Mouse (Mus musculus) heart, embryonic 16.5 days (tissue): Measurements from ENCODE around the gene Styxl1. TPM values are rescaled to one million over a fixed set of nuclear protein-coding genes. Genes with fewer than 3 reads are reported as not detected.

ENCODE experiments used
- ATAC-seq: fragments of 200-750 bp; cut with Nextera tagmentation; replicated peaks from 2 replicates; pipeline ENCODE4 v1.8.0; 2017; ENCODE audit warnings: moderate number of reproducible peaks; ENCODE audit not compliant: insufficient read depth, low FRiP score; ENCODE audit errors: extremely low read depth
- H3K27ac ChIP-seq: fragments of 300-500 bp; sonication (generic); 2 replicates; pipeline ENCODE4 v1.5.1; 2014; ENCODE audit warnings: mild to moderate bottlenecking, low read length, control low read depth, moderate library complexity
- H3K27me3 ChIP-seq: fragments of 300-500 bp; sonication (generic); 2 replicates; pipeline ENCODE4 v1.6.1; 2014; ENCODE audit warnings: low read length, mixed read lengths; ENCODE audit not compliant: control insufficient read depth, insufficient read depth
- H3K36me3 ChIP-seq: fragments of 300-500 bp; sonication (generic); 2 replicates; pipeline ENCODE4 v1.6.1; 2014; ENCODE audit not compliant: control insufficient read depth, insufficient read depth
- H3K4me1 ChIP-seq: fragments of 300-500 bp; sonication (generic); 2 replicates; pipeline ENCODE4 v1.6.1; 2014; ENCODE audit warnings: low read length, mixed read lengths; ENCODE audit not compliant: control insufficient read depth, insufficient read depth
- H3K4me2 ChIP-seq: fragments of 300-500 bp; sonication (generic); 2 replicates; pipeline ENCODE4 v1.6.1; 2014; ENCODE audit warnings: low read depth, mild to moderate bottlenecking, control low read depth, low read length
- H3K4me3 ChIP-seq: fragments of 300-500 bp; sonication (generic); 2 replicates; pipeline ENCODE4 v1.5.1; 2014; ENCODE audit warnings: mild to moderate bottlenecking, control low read depth, low read length
- H3K9ac ChIP-seq: fragments of 300-500 bp; sonication (generic); 2 replicates; pipeline ENCODE4 v1.6.1; 2014; ENCODE audit warnings: low read length, control low read depth
- H3K9me3 ChIP-seq: fragments of 300-500 bp; sonication (generic); replicated peaks from 2 replicates; pipeline ENCODE4 v1.6.1; 2016; ENCODE audit warnings: low read length; ENCODE audit not compliant: control insufficient read depth
- WGBS: fragments of 180-500 bp; shearing (Covaris S2); extraction: QIAGEN DNeasy Blood & Tissue Kit; methylation state at CpG from one replicate; pipeline ENCODE4 v1.1.7; 2014; 5-methylcytosine and 5-hydroxymethylcytosine counted together
- polyA plus RNA-seq: library from polyadenylated mRNA; unstranded; fragments of >200 nt; fragmentation: Nextera tagmentation; extraction: Ambion mirVana; gene quantifications from 2 replicates; pipeline ENCODE4 v1.2.1, GENCODE M21; 2015

Gene Styxl1
- polyA plus RNA-seq, 1 experiment from 2014 or later: 0.56 TPM

- ATAC-seq: no peak
- Histone ChIP-seq H3K4me3 (no peak overlapping the region), H3K27me3 (no peaks in the 10 kb centered on the region), H3K4me1 (no peaks in the 10 kb centered on the region), H3K27ac (no peak overlapping the region), H3K9ac (no peak overlapping the region), H3K36me3 (peaks cover 63% of the 10 kb centered on the region), H3K9me3 (no peaks in the 10 kb centered on the region; the same call in 1 of the 2 replicates), H3K4me2 (no peak overlapping the region)
- WGBS: 90% methylated on average over 42 of the region's 42 CpGs
Measured at GRCm38 (mm10) chr5:135734057-135734680, 44.0 kb downstream of the Styxl1 start.

- Histone ChIP-seq H3K36me3 (peaks cover 65% of the 10 kb centered on the region), H3K27me3 (no peaks in the 10 kb centered on the region), H3K4me2 (no peak overlapping the region), H3K27ac (no peak overlapping the region), H3K9ac (no peak overlapping the region), H3K4me1 (no peaks in the 10 kb centered on the region), H3K9me3 (no peaks in the 10 kb centered on the region; the same call in 1 of the 2 replicates), H3K4me3 (no peak overlapping the region)
- ATAC-seq: no peak
- 85% methylated on average over 4 of the region's 4 CpGs for WGBS
Measured at GRCm38 (mm10) chr5:135733071-135733470, 45.1 kb downstream of the Styxl1 start.

- H3K27me3 ChIP-seq: no peaks in the 10 kb centered on the region
- peaks cover 65% of the 10 kb centered on the region for H3K36me3 ChIP-seq
- peaks cover 15% of the 10 kb centered on the region for H3K4me1 ChIP-seq
- H3K4me2 ChIP-seq: no peak overlapping the region
- H3K9ac ChIP-seq: no peak overlapping the region
- no peaks in the 10 kb centered on the region; the same call in 1 of the 2 replicates for H3K9me3 ChIP-seq
- no peak for ATAC-seq
- H3K27ac ChIP-seq: no peak overlapping the region
- no peak overlapping the region for H3K4me3 ChIP-seq
- 91% methylated on average over 16 of the region's 16 CpGs for WGBS
Measured at GRCm38 (mm10) chr5:135731322-135731721, 46.9 kb downstream of the Styxl1 start.

- Histone ChIP-seq H3K4me1 (peaks cover 19% of the 10 kb centered on the region), H3K4me2 (no peak overlapping the region), H3K9me3 (no peaks in the 10 kb centered on the region; the same call in 1 of the 2 replicates), H3K9ac (no peak overlapping the region), H3K27me3 (no peaks in the 10 kb centered on the region), H3K4me3 (no peak overlapping the region), H3K27ac (no peak overlapping the region), H3K36me3 (peaks cover 65% of the 10 kb centered on the region)
- 89% methylated on average over 10 of the region's 10 CpGs for WGBS
- ATAC-seq: no peak
Measured at GRCm38 (mm10) chr5:135730916-135731315, 47.3 kb downstream of the Styxl1 start.

GRCm38 (mm10) chr5:135730278-135730677 is 47.9 kb downstream of the Styxl1 start:
- H3K4me2 ChIP-seq: no peak overlapping the region
- H3K9me3 ChIP-seq: no peaks in the 10 kb centered on the region; the same call in 1 of the 2 replicates
- no peaks in the 10 kb centered on the region for H3K27me3 ChIP-seq
- WGBS: 96% methylated on average over 10 of the region's 10 CpGs
- H3K4me3 ChIP-seq: no peak overlapping the region
- H3K27ac ChIP-seq: no peak overlapping the region
- H3K4me1 ChIP-seq: peaks cover 25% of the 10 kb centered on the region
- no peak overlapping the region for H3K9ac ChIP-seq
- ATAC-seq: no peak
- H3K36me3 ChIP-seq: peaks cover 59% of the 10 kb centered on the region

GRCm38 (mm10) chr5:135729351-135729750 is 48.8 kb downstream of the Styxl1 start:
- Histone ChIP-seq H3K9me3 (no peaks in the 10 kb centered on the region; the same call in 1 of the 2 replicates), H3K36me3 (peaks cover 50% of the 10 kb centered on the region), H3K4me2 (no peak overlapping the region), H3K27ac (no peak overlapping the region), H3K27me3 (no peaks in the 10 kb centered on the region), H3K4me3 (no peak overlapping the region), H3K4me1 (peaks cover 34% of the 10 kb centered on the region), H3K9ac (no peak overlapping the region)
- ATAC-seq: no peak
- 88% methylated on average over 13 of the region's 13 CpGs for WGBS

GRCm38 (mm10) chr5:135728361-135728760 is 49.8 kb downstream of the Styxl1 start:
- WGBS: 87% methylated on average over 13 of the region's 13 CpGs
- no peaks in the 10 kb centered on the region for H3K9me3 ChIP-seq
- peaks cover 40% of the 10 kb centered on the region for H3K36me3 ChIP-seq
- H3K9ac ChIP-seq: no peak overlapping the region
- no peak overlapping the region for H3K4me3 ChIP-seq
- no peaks in the 10 kb centered on the region for H3K27me3 ChIP-seq
- H3K4me1 ChIP-seq: peaks cover 36% of the 10 kb centered on the region
- no peak for ATAC-seq
- H3K4me2 ChIP-seq: no peak overlapping the region
- no peak overlapping the region for H3K27ac ChIP-seq

GRCm38 (mm10) chr5:135727871-135728270 is 50.3 kb downstream of the Styxl1 start:
- no peak for ATAC-seq
- Histone ChIP-seq H3K4me1 (peaks cover 40% of the 10 kb centered on the region), H3K9me3 (no peaks in the 10 kb centered on the region), H3K27me3 (no peaks in the 10 kb centered on the region), H3K4me3 (no peak overlapping the region), H3K4me2 (no peak overlapping the region), H3K27ac (no peak overlapping the region; the same call in 1 of the 2 replicates), H3K9ac (no peak overlapping the region), H3K36me3 (peaks cover 35% of the 10 kb centered on the region)
- 90% methylated on average over 9 of the region's 9 CpGs for WGBS

GRCm38 (mm10) chr5:135726641-135727346 is 51.4 kb downstream of the Styxl1 start:
- Histone ChIP-seq H3K4me1 (peaks cover 47% of the 10 kb centered on the region), H3K27ac (peak overlapping the region; percentile 70), H3K9me3 (no peaks in the 10 kb centered on the region), H3K4me3 (no peak overlapping the region), H3K27me3 (no peaks in the 10 kb centered on the region), H3K9ac (peak overlapping the region; percentile 28; the same call in 1 of the 2 replicates), H3K36me3 (peaks cover 26% of the 10 kb centered on the region), H3K4me2 (no peak overlapping the region)
- 59% methylated on average over 2 of the region's 2 CpGs for WGBS
- ATAC-seq: peak; percentile 61
